Mouse (Mus musculus) activated CD4-positive, CD25-positive, alpha-beta regulatory T cell, adult 9 weeks (primary cell): ENCODE data around the gene Dnase2b. TPM values are rescaled to one million over a fixed set of nuclear protein-coding genes. Genes with fewer than 3 reads are reported as not detected.

Experiments used
- polyA plus RNA-seq: library from polyadenylated mRNA; unstranded; fragments of 100-300 nt; shearing (Covaris generic); gene quantifications from one replicate; pipeline ENCODE4 v1.2.1, GENCODE M21; 2017

Dnase2b gene
- polyA plus RNA-seq: not detected

DNA sequence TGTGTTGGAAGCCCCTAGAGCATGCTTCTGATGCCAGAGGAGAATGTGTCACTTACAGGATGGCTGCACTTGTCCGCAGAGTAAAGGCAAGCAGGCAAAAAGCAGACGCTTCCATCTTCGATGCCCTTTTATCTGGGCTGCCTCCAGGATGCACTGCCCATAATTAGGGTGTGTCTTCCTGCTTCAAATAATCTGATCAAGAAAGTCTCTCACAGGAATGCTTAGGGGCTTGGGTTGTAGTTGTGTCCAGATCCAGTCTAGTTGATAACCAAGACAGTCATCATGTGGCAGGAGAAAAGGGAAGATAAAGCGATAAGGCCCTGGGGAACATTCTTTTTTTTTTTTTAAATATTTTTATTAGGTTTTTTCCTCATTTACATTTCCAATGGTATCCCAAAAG lies at the start of gene Dnase2b:
Dnase2b (minus strand) TSS at position 101 of the 400 bp plus-strand sequence.

DNA sequence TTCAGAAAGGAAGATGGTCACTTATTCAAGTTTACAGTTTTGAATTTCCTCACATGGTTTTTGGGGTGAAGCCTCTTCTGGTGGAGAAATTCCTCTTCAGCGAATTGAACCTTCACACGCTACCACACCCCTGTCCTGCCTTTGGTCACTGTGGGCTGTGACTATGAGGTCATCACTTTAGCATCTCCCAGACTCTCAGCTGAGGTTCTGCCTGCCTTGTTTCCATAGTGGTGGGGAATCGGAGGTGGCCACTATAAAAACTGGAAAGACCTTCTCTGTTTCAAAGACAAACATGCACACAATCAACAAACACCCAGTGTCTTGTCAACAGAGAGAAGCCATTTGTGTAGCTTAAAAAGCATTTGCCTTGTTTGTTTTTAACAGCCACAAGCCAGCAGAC lies 35.8 kb upstream of the Dnase2b start, which contains the start of gene 4930503B20Rik:
4930503B20Rik (minus strand) TSS at position 101 of the 400 bp plus-strand sequence.

DNA sequence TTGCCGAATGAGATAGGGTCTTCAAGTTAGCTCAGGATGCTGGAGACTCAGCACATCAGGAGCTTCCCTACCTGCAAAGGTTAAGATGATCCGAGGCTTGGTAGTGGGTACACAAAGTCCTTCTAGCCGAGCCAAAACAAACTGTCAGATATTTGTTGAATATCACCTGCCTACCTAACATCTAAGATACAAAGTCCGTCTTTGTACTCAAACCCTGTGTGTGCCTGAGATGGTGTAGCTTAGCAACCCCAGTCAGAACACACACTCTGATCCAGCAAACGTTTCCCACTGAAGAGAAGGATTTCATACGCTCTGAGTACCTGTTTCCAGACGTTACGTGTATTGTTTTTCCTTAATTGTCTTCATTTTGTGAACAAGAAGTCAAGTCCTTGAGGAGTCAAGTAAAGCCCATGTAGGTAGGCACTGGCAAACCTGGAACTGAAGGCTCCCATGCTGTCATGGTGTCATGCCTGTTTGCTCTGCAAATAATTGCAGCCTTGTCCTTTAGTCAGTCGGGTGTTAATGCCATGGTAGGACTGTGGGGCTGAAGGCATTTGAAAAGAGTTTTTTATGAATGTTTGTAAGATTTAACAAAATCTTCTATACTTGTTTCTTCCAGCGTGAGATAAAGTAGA lies 45.1 kb downstream of the Dnase2b start, which contains the start of gene Uox:
Uox (plus strand) TSS at position 279 of the 635 bp plus-strand sequence.

Other genes with a start within 250 kb of the Dnase2b start
- 0.61 TPM for gene Ssx2ip, start 211.0 kb downstream of the Dnase2b start, polyA plus RNA-seq
- gene Ctbs, start 165.8 kb downstream of the Dnase2b start, polyA plus RNA-seq: 11.3 TPM
- gene Spata1, start 115.8 kb downstream of the Dnase2b start, polyA plus RNA-seq: 8.3 TPM
- gene Gng5, start 115.8 kb downstream of the Dnase2b start, polyA plus RNA-seq: 533 TPM
- 75.6 TPM for gene Rpf1, start 94.2 kb downstream of the Dnase2b start, polyA plus RNA-seq
- gene Uox, start 45.2 kb downstream of the Dnase2b start, polyA plus RNA-seq: not detected
- gene 4930503B20Rik, start 35.7 kb upstream of the Dnase2b start, polyA plus RNA-seq: not detected
- not detected for gene Samd13, start 70.0 kb upstream of the Dnase2b start, polyA plus RNA-seq
- 168 TPM for gene Prkacb, start 197.4 kb upstream of the Dnase2b start, polyA plus RNA-seq
- not detected for gene Ttll7, start 236.8 kb upstream of the Dnase2b start, polyA plus RNA-seq